Mouse (Mus musculus): Measurements from ENCODE around the gene Fbp1.
"Not testable (repeated sequence)": the region's sequence is repeated elsewhere in the genome, so short reads cannot be mapped to it uniquely, and the experiment has no call there.

Gene Fbp1

GRCm38 (mm10) chr13:62833341-62833740 lies 54.7 kb downstream of the Fbp1 start:
- no peak for DNase-seq (ENCODE audit: low spot score in 2 of 2)

- no peak for DNase-seq (ENCODE audit: low spot score in 2 of 2)
Measured at GRCm38 (mm10) chr13:62832239-62832638, 55.8 kb downstream of the Fbp1 start.

GRCm38 (mm10) chr13:62815705-62816104 lies 72.4 kb downstream of the Fbp1 start:
- not testable (repeated sequence) for DNase-seq (ENCODE audit: low spot score in 2 of 2)

All from right cerebral cortex, postnatal 36 days (tissue).